14 mouse cellular contexts compared by ENCODE assay signal in the genomic region with DNA sequence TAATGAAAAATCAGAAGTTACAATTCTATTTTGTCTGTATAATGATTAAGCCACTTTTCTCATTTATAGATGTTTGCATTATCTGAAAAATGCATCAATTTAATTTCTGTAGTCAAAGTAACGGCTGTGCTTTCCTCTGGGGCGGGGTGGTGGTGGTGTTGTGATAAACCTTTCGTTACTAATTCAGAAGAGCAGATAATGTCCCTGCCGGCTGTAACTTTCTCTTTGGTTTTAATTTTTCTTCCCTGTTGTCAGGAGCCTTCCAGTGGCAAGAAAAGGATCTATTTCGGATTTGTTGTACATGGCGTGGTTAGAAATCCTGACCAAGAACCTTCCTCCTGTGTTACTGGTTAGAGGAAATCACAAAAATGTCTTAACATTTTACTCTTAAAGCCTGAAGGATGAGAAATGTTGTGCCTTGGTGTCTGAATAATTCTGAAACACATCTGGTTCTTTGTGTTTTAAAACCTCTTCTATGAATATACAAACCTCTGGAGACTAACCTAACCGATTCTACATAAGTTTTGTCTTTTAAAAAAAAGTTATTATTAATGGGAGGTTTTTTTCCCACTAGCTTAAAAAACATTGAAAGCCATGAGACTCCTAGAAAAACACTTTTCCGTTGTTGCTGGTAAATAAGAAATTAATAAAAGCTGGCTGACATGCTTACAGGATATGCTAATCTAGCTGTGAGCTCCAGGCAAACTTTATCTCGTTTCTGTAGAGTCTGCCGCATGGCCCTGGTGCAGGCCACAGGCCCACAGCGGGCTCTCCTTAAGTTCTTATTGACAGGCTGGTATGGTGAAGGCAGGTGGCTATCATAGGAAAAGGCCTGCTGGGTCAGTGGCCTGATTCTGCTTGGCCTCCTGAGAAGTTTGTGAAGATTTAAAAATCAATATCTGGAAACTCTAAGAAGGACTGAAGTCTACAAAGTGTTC.
"Had no signal": no experiment of that assay in that cellular context is flagged by ENCODE, and none has a peak within 500 bp of the region (broad histone marks: within the 10 kb centered on the region; RNA-seq: fewer than 3 reads in every experiment).

No protein-coding gene starts in this region.

- H3K4me2 ChIP-seq: lung, embryonic 14.5 days; midbrain, embryonic 13.5 days had no signal

- H3K9ac ChIP-seq: lung, embryonic 14.5 days; midbrain, embryonic 13.5 days had no signal

- H3K27me3 ChIP-seq: midbrain, embryonic 13.5 days had no signal

- H3K27ac ChIP-seq: kidney, postnatal 0 days; limb, embryonic 10.5 days; midbrain, embryonic 13.5 days; stomach, postnatal 0 days had no signal

- H3K4me3 ChIP-seq: limb, embryonic 10.5 days; megakaryocyte, embryonic 14.5 days; midbrain, embryonic 13.5 days; myocyte had no signal

- H3K9me3 ChIP-seq: limb, embryonic 10.5 days; megakaryocyte, embryonic 14.5 days; midbrain, embryonic 13.5 days had no signal

- DNase-seq: kidney, adult 11 months; kidney, adult 9 months; kidney, postnatal 36 days; layer of hippocampus, adult 9-11 months; lung, embryonic 14.5 days; lung, postnatal 10 days; lung, postnatal 4 days; thymus, postnatal 4 days had no signal

- H3K36me3 ChIP-seq: limb, embryonic 10.5 days; midbrain, embryonic 13.5 days had no signal

- ATAC-seq: midbrain, embryonic 13.5 days had no signal

- H3K4me1 ChIP-seq: midbrain, embryonic 13.5 days had no signal
